Mouse (Mus musculus) gastrocnemius, postnatal 36 days (tissue): ENCODE data around the gene Mdm1. TPM values are rescaled to one million over a fixed set of nuclear protein-coding genes. Genes with fewer than 3 reads are reported as not detected.
A peak's percentile ranks its signal among the peaks of the same experiment; 100 is the strongest.
"Not testable (repeated sequence)": the region's sequence is repeated elsewhere in the genome, so short reads cannot be mapped to it uniquely, and the experiment has no call there.

Source experiments
- DNase-seq, 2 experiments: peaks; one replicate each; pipeline ENCODE4 v3.0.0; 2022
- intact Hi-C: fragments of 180-260 bp; cut with DNase I; formaldehyde crosslinking; loops from one replicate; pipeline ENCODE4 v1.15.1; 2025
- total RNA-seq, 2 experiments: library from RNA; stranded (reverse); gene quantifications; 2 replicates each; pipeline ENCODE4 v1.2.3; 2021

Gene Mdm1
- total RNA-seq, 2 experiments from 2014 or later, result 1.9 to 3.0 TPM

- intact Hi-C loops, result no loop called here
- DNase-seq, result no peak
These were observed 19.7 kb upstream of the Mdm1 start for GRCm38 (mm10) chr10:118121937-118122285.

- DNase-seq, result no peak
- intact Hi-C loops, result no loop called here
These were observed 19.0 kb upstream of the Mdm1 start for GRCm38 (mm10) chr10:118122441-118123162.

DNA sequence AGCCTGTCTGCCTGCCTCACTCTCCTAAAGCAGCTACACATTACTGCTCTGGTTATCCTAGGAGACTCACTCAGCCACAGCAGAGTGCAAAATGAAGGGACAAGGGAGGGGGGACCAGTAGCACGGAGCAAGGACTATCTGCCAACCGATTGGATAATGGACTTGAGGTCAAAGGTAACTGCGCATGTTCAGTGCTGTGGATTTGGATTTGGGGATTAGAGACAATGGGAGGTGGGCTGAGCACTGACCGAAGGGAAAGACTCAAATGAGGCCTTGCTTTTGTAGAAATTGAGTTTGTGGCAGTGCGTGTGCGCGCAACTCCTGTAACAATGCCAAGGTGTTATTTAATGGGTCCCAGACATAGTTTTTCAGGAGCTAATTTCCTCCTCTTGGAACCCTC, 16.4 kb upstream of the Mdm1 start:
- intact Hi-C loops, result no loop called here
- DNase-seq, result no peak

GRCm38 (mm10) chr10:118125776-118126445, 15.7 kb upstream of the Mdm1 start:
- DNase-seq, result no peak
- intact Hi-C loops, result no loop called here

- intact Hi-C loops, result no loop called here
These were observed 12.5 kb upstream of the Mdm1 start for GRCm38 (mm10) chr10:118129001-118129682.

DNA sequence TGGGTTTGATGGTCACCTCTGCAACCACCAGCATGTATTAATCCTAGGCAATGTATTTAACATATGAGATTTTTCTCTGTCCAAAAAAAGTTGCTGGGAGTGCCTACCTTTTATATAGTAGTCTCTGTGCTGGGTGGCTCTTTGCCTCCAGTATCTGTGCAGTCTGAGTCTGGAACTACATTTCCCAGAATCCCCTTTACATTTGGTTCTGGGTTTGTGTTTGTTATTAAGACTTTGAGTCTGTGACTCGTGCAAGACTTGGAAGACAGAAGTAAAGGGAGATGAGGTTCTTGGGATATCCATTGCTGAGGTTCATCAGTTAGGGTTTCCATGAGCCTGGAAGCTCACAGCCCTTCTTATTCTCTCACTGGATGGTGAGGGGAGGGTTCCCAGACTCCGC, 11.6 kb upstream of the Mdm1 start:
- no peak for DNase-seq
- intact Hi-C loops, result no loop called here

More at GRCm38 (mm10) chr10:118129001-118129682, 12.5 kb upstream of the Mdm1 start:
- no peak for DNase-seq

DNA sequence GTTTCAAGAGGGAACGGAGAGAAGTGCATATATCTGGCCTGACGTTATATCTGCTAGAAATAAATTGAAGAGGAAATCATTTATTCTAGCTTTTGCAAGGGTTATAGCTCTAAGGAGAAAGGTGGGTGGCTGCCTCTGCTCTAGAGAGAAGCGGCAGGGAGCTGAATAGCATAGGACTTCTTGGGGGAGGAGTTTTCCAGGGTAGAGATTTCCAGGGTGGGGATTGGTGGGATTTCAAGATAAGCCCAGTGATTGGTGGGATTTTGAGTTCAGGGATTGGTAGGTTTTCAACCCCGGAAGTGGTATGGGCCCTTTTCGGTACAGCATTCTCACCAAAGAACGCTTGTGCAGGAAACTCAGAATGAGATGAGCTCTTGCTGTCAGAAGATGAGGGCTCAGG, 8.6 kb upstream of the Mdm1 start:
- intact Hi-C loops, result no loop called here
- no peak for DNase-seq

GRCm38 (mm10) chr10:118138508-118138907, 3.1 kb upstream of the Mdm1 start:
- intact Hi-C loops, result no loop called here
- DNase-seq, result no peak

DNA sequence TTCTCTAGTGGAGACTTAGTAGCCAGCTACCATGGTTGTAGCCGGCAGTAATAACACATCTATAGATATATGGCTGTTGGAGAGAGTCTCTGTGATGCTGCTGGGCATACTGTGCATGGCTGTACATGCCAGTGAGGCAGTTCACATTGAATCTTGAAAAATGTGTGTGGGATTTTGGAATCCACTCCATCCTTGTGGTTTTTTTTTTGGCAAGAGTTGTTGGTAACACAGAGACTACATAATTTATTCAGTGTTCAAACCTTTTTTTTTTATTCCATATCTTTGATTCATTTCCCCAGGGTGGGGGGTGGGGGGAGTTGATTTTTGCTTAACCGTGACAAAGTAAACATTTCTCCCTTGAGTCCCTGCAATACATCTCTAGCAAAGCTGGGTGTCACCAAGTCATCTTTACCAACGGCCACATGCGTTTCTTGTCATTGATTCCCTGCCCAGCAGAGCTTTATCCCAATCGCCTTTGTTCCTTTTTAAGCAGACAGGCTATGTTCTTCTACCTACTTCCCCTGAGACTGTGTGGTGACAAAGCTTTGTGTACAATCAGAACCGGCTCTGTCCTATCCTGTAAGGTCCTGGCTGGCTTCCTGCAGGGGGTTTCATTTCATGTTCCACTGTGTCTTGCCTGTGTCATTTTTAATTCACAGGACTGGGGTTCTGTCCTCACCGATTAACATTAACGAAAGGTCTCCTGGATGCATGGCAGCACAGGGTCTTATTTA, 1.6 kb upstream of the Mdm1 start:
- no peak for DNase-seq
- intact Hi-C loops, result loop anchor here (10.0 kb wide), 1 partner anchor 935 kb away; no protein-coding TSS in a partner anchor

DNA sequence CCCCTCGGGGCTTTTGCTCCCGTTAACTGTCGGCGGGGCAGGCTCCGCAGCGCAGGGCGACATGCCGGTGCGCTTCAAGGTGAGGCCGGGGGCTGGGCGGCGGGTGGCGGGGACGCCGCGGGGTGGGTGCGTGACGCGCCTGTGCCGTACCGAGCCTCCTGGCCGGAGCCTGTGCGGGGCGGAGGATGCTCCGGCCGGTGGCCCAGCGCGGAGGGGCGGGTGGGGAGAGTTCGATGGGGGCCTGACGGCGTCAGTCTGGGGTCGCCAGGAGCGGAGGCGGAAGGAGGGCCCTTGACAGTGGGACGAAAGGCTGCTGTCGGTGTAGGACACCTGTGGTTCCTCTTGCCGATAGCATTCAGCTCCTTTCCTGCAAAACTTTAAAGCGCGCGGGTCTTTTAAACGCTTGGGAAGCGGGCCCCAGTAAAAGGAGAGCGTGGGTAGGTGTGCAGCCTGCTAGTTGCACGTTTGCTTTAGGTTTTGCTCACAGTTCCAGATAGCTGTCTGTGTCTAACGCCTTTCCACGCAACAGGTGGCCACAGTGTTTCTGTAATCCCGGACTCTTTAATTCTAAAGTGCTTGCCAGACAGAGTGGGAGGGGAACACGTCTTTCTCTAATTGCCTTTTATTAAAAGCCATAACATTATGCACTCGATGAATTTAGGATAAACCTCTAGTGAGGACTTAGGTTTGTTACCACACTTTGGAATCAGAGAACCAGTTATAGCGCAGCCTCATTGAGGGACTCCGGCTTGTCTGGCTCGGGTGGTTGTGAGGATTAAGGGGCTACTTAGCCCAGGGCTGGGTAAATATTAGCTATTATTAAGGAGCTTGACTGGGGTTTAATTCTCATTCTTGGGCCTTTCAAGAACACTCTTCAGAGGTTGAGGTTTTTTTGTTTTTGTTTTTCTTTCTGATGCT, 532 bp downstream of the Mdm1 start:
- intact Hi-C loops, result loop anchor here (10.0 kb wide), 1 partner anchor 933 kb away; no protein-coding TSS in a partner anchor

GRCm38 (mm10) chr10:118149381-118149780, 7.8 kb downstream of the Mdm1 start:
- intact Hi-C loops, result loop anchor here (10.0 kb wide), 1 partner anchor 925 kb away; no protein-coding TSS in a partner anchor
- no peak for DNase-seq

More for the DNA sequence above, 532 bp downstream of the Mdm1 start:
- peak in 1 of 2 experiments; percentile 6 for DNase-seq

DNA sequence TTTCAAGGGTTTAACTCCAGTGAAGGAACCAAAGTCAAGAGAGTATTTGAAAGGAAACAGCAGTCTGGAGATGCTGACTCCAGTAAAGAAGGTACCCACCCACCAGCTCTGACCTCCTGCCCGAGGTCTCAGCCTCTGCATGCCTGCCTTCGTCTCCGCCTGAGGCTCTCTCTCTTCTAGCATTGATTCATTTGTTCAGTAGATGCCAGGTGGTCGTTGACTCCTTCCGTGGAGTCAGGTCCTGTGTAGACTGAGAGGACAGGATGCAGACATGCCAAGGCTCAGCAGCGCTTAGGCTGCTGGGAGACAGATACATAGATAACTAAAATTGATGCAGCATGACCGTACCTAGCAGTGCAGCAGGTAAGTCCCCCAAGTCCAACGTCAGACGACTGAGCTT, 9.3 kb downstream of the Mdm1 start:
- no peak for DNase-seq
- intact Hi-C loops, result loop anchor here (5.0 kb wide), 1 partner anchor 391 kb away; no protein-coding TSS in a partner anchor

GRCm38 (mm10) chr10:118155932-118156331, 14.3 kb downstream of the Mdm1 start:
- DNase-seq, result no peak
- intact Hi-C loops, result no loop called here

DNA sequence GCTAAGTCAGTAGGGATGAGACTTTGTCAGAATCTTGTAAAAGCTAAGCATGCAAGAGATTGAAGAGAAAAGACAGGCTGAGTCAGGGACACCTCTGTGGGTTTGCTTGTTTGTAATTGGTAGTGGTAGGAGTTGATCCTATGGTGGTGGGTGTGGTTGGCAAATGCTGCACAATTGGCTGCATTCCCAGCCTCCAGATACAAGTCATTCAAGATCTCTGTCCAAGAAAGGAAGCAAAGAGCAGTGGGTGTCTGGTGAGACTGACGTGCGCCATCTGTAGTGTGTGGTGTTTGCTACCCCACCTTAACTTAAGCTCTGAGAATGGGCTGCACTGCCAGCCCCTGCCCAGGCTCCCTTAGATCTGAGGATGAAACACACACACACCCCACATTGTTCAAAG, 19.5 kb downstream of the Mdm1 start:
- no peak for DNase-seq

GRCm38 (mm10) chr10:118169212-118169611, 27.6 kb downstream of the Mdm1 start:
- intact Hi-C loops, result no loop called here
- no peak for DNase-seq

More for the DNA sequence above, 19.5 kb downstream of the Mdm1 start:
- intact Hi-C loops, result no loop called here

DNA sequence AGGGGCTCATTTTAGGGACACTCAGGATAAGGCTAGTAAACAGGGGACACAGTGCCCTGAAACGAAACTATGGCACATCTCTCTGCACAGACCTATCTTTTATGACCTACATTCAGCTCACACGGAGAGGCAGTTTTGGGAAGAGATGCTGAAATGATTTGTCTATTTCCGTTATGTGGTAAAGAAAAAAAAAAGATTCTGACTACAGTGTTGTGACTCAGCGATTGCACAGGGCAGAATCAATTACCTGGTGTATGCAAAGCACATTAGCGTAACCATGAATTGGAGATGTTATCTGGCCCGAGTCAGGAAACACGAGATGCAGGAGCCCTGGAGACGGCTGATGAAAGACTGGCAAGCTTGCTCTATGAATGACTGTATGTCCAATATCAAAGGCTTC, 30.8 kb downstream of the Mdm1 start:
- intact Hi-C loops, result no loop called here
- no peak for DNase-seq

DNA sequence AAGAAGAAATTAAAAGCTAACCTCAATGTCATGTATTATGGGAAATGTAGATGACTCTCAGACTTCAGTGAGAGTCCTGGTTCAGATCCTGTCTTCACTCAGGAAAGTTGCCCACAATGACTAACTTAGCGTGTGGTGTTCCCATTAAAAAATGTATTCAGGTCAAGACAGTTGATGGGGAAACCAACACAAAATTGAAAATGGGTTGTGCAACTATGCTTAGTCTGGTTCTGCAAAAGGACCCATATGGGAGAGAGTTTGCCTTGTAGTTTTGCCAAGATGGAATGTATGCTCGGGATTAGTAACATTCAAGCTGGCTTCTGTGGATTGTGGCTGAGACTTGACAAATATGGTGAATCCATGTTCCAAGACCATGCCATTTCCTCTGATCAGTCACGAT, 31.3 kb downstream of the Mdm1 start:
- intact Hi-C loops, result no loop called here
- DNase-seq, result no peak

- intact Hi-C loops, DNase-seq: not testable (repeated sequence)
These were observed 33.9 kb downstream of the Mdm1 start for GRCm38 (mm10) chr10:118175542-118175941.

GRCm38 (mm10) chr10:118178735-118179151, 37.1 kb downstream of the Mdm1 start:
- intact Hi-C loops, result no loop called here
- no peak for DNase-seq

- DNase-seq, result no peak
- intact Hi-C loops, result no loop called here
These were observed 37.7 kb downstream of the Mdm1 start for GRCm38 (mm10) chr10:118179265-118179664.
